Mouse (Mus musculus) ovary, postnatal 10 days (tissue): ENCODE data around the gene Prkd2.

ENCODE experiments used
- DNase-seq: peaks from one replicate; pipeline ENCODE4 v3.0.0; 2022; ENCODE audit warnings: low spot score

Prkd2 gene

DNA sequence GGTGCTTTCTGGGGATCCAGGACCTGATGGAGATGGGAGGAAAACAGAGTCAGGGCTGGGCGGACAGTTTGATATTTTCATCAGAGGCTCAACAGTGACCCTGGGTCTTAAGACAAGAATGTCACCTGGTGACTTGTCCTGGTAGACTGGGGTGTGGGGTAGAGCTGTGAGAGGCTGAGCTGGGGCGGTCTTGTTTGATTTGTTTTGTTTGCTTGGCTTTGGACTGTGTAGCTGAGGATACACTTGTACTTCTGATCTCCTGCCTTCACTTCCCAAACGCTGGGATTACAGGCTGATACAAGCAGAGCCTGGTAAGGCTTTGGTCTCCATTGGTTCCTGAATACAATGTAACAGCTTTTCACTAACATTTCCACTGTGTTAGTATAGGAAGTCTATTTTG lies 24.8 kb downstream of the Prkd2 start:
- no peak for DNase-seq

DNA sequence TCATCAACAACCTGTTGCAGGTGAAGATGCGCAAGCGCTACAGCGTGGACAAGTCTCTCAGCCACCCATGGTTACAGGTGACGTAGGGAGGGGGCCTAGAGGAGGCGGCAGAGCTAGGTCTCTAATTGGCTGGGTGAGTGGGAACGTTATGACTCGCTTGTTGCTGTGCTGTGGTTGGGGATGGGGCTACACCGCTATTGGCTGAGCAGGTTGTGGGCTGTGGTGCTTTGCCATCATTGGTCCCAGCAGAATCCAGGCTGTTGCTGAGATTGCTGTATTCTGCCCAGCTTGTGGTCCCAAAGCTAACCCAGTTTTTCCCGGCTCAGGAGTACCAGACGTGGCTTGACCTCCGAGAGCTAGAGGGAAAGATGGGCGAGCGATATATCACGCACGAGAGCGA lies 26.8 kb downstream of the Prkd2 start:
- DNase-seq = no peak

DNA sequence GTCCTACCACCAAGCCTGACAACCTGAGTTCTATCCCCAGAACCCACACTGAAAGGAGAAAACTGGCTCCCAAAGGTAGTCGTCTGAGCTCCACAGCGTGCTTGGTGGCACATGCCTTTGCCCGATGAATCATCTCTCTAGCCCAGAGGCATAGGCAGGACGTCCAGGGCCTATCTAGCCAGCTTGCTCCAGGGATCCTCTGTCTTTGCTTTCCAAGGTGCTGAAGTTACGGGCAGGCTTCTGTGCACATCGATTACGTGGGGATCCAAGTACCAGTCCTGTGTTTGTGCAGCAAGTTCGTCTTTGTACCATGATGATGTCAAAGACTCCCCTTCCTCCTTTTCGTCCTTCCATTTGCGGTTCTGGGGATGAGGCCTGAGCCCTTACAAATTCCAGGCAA lies 28.9 kb downstream of the Prkd2 start:
- no peak for DNase-seq

DNA sequence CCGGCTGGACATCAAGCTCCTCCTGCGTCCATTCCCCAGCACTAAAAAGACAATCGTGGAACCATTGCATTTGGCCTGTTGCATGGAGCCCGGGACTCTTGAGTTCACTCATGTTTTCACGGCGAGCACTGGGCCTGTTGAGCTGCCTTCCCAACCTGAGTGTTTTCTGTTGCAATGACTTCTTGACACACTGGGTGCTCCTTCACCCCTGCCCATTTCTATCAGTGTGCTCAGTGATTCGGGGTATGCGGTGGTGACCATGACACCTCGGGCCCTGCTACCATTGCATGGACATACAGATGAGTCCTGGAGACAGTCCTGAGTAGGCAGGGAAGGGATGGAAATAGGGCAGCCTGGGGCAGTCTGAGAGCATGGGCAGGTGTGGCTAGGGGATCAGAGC lies 29.8 kb downstream of the Prkd2 start:
- no peak for DNase-seq

DNA sequence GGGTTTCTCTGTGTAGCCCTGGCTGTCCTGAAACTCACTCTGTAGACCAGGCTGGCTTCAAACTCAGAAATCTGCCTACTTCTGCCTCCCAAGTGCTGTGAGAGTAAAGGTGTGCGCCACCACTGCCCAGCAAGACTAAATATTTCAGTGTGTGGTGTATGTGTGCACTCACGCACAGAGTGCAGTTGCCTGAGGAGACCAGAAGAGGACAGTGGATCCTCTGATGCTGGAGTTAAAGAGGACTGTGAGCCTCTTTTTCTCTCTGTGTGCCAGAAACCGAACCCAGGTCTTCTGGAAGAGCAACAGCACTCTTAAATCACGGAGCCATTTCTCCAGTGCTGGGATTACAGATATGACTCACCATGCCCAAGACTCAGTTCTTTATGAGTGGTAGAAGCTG lies 30.7 kb downstream of the Prkd2 start:
- no peak for DNase-seq

DNA sequence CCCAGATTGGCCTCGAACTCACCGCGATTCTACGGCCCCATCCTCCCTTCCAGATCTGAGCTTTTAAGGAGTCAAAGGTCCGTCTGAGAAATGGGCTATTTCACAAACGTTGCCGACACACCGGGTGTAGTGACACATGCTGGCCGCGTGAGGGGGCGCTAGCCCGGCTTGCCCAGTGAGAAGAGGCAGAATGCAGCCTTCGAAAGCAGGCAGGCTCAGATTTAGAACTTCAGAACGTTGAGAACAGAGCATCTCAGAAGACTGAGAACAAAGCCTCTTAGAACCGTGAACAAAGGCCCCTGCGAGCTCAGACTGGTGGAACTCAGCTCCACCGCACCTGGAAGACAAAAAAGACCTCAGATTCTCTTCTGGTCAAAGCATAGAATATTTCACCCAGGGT lies 31.5 kb downstream of the Prkd2 start:
- peak; percentile 62 for DNase-seq

DNA sequence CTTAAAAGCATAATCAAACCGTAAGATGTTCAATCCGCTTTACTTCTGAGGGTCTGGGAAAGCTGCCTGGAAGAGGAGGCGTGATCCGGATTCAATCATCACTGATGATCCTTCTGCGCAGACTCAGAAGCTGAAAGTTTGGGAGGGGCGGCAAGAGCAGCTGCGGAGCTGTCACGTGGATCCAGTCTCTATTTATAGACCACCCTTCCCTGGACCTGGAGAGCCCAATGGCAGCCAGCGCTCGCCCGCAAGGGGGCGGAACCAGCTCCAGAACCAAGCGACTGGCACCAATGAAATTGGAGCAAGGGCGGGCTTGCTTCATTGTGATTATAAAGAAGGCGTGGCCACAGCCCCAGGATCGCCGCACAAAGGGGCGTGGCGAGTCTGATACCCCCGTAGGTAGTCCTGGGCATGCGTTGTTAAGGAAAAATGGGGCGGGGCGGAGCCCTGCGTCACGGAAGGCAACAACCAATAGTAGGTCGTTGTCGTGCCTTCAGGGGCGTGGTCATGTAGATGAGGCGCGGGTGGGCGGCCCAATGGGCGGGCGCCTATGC lies 32.1 kb downstream of the Prkd2 start:
- DNase-seq = peak; percentile 95

DNA sequence AGATGAGACGGTGACA lies 32.4 kb downstream of the Prkd2 start, which contains the start of gene Dact3:
Gene Dact3 (plus strand): TSS at position 8 of the 16 bp plus-strand sequence.
- DNase-seq = no peak

DNA sequence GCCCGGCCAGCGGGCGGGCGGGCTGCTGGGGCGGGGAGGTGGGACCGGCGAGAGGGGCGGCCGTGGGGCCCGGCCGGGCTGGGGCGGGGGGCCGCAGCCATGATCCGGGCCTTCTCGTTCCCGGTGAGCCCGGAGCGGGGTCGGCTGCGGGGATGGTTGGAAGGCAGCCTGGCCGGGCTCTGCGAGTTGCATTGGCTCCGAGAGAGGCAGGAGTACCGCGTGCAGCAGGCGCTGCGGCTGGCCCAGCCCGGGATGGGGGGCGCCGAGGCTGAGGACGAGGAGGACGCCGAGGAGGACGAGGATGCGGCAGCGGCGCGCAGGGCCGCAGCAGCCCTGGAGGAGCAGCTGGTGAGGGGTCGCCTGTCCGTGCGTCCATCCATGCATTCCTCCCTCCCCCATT lies 32.6 kb downstream of the Prkd2 start:
- DNase-seq = no peak

DNA sequence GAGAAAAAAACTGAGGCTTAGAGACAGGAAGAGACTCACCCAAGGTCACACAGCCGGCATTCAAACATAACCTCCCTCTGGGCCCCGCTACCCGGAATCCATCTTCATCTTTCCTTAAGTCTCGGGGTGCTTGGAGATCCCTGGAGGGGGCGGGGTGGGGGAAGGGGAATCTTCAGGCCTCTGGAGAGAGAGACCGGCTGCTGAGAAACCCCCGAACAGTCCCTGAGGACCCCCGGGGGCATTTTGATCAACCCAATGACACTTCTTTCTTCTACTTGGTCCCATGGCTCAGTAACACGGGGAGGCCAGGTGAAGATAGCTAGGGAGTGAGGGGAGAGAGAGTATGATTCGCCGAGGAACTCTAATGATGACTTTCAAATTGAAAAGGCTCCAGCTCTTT lies 33.3 kb downstream of the Prkd2 start:
- no peak for DNase-seq

DNA sequence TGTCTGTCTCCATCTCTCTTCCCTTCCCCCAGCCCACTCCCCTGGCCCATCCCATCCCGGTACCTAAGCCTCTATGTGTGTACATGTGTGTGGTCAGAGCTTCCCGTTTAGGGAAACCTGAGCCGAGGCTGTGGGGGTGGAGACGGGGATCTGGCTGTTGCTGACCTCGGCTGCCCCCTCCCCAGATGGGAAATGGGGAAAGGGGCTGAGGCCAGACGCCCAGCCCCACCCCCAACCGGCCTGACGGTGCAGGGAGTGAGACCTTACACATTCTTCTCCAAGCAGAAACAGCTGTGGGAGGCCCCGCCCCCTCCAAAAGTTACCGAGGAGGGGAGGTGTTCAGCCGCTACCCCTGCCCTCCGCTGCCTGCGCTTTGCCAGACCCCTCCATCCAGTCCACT lies 33.9 kb downstream of the Prkd2 start:
- DNase-seq = no peak

DNA sequence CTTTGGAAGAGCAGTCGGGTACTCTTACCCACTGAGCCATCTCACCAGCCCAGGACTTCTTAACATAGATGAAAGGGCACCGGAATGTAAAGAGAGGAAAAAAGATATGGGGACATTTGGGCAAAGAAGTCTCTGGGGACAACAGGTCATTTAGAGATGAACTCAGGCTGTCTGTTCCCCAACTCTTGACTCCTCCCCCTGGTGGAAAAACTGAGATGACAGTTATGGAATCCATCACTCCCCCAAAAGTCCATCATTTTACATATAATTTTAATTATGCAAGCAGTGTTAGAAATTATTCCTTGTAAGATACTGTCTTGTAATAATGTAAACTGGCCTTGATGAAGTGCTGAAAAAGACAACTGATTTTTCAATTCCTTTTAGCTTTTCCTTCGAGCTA lies 35.0 kb downstream of the Prkd2 start:
- DNase-seq = no peak

DNA sequence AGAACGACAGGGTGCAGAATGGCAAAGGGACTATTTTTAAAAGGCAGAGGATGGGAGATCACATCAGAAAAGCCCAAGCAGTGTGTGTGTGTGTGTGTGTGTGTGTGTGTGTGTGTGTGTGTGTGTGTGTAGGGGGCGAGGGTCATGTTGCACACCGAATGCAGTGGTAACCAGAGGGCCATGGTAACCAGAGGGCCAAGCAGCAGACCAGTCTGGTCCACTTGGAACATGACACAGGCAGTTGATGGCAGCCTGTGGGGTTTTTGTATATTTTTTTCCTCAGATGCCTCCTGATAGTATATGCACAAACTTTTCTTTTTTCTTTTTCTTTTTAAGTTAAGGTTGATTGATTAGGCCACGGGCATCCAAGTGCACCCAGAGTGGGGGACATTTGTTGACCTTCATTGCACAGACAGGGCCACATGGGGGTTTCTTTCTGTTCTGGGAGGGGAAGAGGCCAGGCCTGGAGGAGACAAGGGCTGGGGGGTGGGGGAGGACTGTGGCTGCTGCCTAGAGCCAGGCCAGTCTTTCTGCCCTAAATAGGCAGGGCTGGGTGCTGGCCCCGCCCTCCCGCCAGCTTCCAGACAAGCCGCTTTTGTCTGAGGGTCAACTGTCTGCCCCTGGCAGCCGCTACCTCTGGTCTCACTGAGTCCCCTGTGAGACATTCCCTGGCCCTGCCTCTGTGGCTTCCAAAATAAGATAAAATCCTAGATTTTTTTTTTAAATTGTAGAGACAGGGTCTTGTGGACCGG lies 37.3 kb downstream of the Prkd2 start:
- DNase-seq = no peak

DNA sequence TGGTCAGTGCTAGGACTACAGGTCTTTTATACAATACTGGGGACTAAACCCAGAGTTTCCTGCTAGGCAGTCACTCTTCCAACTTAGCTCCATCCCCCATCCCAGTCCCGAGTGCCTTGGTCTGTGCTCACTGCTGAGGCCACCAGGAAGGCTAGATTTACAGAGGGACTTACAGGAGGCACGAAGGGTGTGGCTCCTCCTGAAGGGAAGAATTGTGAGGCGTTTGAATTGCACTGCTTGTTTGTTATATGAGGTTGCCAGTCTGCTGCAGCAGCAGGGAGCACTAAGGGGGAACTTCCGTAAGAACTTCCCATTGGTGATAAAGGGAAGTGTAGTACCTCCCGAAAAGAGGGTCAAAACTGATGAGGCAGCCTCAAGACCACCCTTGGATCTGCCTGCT lies 37.9 kb downstream of the Prkd2 start:
- DNase-seq = no peak

DNA sequence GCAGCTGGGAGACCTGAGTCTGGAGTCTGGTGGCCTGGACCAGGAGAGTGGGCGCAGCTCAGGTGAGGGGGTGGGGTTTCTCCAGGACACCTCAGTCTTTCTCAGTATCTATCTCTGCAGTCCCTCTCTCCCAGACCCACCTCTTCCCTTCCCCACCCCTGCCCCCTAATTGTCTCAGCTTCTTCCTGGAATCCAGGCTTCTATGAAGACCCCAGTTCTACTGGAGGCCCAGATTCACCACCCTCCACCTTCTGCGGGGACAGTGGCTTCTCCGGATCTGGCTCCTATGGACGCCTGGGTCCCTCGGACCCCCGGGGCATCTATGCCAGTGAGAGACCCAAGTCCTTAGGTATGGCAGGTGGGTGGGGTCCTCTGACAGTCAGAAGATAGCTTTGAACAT lies 40.5 kb downstream of the Prkd2 start:
- DNase-seq = no peak

DNA sequence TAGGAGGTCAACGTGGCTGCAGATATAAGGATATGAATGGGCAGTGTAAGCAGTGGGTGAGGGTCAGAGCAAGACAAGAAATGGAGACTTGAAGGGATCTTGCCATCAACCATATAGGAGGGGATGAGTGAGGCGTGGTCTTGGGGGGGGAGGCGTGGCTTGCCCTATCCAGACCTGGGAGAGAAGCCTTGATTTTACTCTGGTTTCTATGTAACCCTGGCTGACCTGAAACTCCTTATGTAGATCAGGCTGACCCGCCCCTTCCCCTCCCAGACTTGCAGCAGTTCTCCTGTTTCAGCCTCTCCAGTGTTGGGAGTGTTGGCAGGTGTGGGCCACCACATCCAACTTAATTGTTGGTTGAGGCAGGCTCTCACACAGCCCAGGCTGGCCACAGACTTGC lies 41.6 kb downstream of the Prkd2 start:
- DNase-seq = no peak

DNA sequence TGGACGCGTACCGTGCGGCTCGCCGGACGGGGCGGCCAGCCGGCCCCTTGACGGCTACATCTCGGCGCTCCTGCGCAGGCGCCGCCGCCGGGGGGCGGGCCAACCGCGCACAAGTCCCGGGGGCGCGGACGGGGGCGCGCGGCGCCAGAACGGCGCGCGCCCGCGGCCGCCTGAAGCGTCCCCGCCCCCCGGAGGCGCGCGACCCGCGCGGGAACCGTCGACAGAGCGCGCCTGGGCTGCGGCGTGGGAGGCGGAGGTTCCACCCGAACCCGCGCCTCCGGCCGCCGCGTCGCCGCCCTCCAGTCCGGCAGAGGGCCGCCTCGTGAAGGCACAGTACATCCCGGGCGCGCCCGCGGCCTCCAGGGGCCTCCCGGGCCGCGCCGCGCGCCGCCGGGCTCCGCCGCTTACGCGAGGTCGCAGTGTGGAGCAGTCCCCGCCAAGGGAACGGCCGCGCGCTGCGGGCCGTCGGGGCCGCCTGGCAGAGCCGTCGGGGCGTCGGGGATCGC lies 42.6 kb downstream of the Prkd2 start:
- DNase-seq = no peak

DNA sequence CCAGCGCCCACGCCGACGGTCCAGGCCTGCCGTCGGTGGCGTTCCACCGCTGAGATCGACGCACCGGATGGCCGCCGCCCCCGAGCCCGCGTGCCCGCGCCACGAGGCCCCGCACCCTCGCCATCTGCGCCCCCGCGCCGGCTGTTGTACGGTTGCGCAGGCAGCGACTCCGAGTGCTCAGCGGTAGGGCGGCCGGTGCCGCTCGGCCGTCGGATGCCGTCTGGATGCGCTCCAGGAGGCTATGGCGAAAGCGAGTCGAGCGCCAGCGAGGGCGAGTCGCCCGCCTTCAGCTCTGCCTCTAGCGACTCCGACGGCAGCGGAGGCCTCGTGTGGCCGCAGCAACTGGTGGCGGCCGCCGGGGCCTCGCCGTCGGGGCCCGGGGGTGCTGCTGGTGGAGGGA lies 43.2 kb downstream of the Prkd2 start:
- DNase-seq = no peak

DNA sequence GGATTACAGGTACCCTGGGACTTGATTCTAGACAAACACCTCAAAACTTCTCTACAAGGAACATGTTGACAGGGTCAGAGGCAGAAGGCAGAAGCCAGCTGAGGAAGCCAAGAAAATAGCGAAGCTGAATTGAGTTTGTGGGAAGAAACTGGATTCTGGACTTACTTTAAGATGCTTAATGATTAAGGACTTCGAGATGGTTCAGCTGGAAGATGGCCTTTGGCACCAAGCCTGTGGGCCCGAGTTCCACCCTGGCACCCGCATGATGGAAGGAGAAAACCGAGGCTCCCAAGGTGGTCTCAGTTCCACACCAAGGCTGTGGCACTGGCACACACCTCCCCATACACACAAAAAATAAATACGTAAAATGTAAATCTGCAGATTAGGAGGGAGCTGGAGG lies 47.8 kb downstream of the Prkd2 start:
- DNase-seq = no peak

DNA sequence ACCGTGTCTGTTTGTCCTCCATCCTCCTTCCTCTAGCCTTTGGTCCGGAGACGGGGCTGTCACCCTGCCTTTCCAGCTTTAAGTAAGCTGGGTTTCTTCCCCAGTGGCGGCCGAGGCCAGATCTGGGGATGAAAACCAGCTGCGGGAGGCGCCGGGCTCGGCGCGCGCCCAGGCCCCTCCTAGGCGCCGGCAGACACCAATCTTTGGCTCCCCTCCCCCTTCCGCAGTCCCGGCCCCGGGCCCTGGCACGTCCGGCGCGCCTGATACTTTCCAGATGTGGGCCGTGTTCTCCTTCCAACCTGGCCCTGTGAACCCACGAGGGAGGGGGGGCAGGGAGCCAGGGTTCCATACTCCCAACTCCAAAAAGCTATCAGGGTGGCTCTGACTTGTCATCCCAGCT lies 48.2 kb downstream of the Prkd2 start:
- DNase-seq = peak; percentile 57

DNA sequence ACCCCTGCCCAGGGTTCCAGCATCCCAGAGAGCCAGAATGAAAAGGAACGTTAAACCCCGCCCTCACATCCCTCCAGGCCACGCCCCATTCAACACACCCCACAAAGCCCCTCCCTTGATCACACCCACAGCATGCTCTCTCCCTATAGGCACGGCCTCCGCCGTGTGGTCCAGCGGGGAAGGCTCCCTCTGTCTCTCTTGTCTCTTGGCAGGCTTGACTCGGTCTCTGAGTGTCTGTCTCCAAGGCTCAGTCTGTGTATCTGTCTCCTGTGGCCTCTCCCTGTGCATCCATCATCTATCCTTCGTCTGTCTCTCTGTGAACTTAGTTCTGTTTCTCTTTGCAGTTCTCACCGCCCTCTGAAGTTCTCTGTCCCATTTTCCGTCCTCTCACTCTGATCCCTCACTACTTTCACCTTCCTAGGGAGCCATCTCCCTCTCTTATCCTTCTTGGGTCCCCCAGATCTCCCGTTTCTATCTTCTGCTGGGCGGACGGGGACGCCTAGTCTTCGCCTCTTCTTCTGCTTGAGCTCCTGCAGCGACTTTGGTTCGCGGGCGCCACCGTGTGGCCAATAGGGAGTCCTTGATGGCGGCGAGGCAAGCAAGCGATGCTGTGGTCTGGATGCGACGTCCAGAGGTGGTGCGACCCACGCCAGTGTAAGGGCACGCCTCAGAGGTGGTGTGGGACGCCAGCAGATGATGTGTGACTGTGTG lies 49.1 kb downstream of the Prkd2 start, which contains the start of gene Gng8:
Gene Gng8 (plus strand): TSS at position 146 of the 711 bp plus-strand sequence.
- peak; percentile 70 for DNase-seq

DNA sequence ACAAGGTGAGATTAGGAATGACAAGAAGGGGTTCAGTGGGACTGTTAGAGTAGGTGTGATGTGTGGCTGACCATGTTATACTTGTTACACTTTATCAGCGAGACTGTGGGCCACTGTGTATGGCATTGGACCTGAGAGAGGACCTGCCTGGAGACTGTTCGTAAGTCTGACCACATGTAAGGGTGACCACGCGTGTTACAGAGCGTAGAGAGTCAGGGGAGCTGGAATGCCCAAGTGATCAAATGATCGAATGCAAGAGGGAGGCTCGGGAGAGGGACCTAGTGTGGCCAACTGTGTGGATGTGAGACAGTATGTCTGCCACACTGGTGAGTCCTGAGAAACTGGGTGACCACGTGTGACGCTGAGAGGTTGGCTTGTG lies 49.6 kb downstream of the Prkd2 start:
- DNase-seq = no peak

DNA sequence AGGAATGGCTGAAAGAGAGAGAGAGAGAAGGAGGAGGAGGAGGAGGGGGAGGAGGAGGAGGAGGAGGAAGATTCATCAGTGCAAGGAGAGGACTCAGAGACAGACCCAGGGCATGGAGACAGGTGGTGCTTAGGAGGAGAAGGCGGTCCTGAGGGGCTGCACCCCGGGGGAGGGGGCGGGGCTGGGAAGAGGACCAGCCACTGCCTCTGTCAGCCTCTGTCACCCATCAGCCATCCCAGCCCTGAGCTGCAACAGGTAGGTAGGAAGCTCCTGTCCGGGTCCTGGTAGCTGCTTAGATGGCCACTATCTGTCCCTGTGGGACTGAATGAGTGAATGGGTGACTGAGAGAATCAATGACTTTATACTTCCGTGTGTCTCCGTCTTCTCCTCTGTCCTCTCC lies 50.9 kb downstream of the Prkd2 start:
- no peak for DNase-seq

DNA sequence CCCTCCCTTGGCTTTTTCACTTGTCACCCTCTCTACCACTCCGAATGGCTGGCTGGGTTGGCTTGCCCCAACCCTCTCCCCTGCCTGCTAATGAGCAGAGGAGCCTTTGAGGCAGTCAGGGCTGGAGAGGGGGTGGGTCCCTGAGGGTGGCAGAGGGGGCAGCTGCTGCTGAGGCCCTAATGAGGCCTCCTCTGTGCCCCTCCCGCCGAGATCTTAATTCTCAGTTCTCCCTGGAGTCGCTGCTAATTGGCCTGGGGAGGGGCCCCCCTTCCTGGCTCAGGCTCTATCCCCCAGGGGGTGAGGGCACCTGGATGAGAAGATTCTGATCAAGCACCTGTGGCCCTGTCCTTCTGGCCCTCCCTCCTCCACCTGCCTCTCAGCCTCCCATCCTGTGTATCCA lies 51.6 kb downstream of the Prkd2 start:
- DNase-seq = no peak
